Mouse (Mus musculus): ENCODE results near the gene Il1f8. TPM values are rescaled to one million over a fixed set of nuclear protein-coding genes. Genes with fewer than 3 reads are reported as not detected.
A peak's percentile ranks its signal among the peaks of the same experiment; 100 is the strongest.
"Not testable (repeated sequence)": the region's sequence is repeated elsewhere in the genome, so short reads cannot be mapped to it uniquely, and the experiment has no call there.

The Il1f8 gene
- total RNA-seq (2015) (not detected in 2 replicates), total RNA-seq (2017) (not detected in 2 replicates)

GRCm38 (mm10) chr2:24152861-24153260 lies at the start of gene Il1f8:
TSS of gene Il1f8 (plus strand) at chr2:24153161.
- no peak for ATAC-seq (ENCODE audit: poor library complexity, severe bottlenecking)

DNA sequence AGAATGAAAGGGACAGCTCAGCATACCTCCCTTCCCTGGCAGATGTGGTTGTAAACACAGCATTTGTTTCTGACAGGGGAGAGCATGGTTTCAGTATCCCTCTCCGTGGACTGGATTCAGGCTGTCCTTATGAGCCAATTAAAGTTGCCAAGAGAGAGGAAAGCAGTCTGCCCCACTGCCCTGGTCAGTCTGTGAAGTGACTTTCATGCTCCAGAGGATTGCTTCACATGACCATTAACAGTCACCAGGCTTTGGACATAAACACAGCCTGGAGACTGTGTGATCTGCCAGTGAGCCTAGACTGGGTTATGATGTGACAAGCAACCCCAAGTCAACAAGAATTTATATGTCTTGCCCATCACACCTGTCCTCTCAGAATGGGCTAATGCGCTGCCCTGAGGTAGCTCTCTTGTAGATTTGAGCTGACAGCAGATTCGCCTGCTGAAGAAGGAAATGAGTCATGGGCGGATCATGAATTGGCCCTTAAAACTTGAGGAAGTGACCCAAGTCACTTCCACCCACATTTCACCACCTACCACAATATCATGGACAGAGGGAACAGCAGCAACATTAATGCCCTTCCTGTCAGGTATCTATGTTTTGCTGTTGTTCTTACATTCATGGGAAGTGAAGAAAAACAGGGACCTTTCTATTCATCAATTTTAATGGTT lies 49.2 kb upstream of the Il1f8 start:
- peak; percentile 98 for ATAC-seq (ENCODE audit: poor library complexity, severe bottlenecking)

DNA sequence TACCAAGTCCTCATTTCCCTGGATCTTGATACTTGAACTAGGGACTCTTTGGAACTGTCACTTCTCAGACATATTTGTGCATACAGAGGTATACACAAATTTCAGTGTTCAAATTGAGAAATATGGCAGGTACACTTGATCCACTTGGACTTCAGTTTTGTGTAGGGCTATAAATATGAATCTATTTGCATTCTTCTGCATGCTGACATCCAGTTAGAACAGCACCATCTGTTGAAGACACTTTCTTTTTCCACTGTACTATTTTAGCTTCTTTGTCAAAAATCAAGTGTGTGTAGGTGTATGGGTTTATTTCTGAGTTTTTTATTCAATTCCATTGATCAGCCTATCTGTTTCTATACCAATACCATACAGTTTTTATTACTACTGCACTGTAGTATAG lies 43.9 kb upstream of the Il1f8 start:
- no peak for ATAC-seq (ENCODE audit: poor library complexity, severe bottlenecking)

GRCm38 (mm10) chr2:24134373-24134772 lies 18.6 kb upstream of the Il1f8 start:
- ATAC-seq (ENCODE audit: poor library complexity, severe bottlenecking) = peak; percentile 63

- peak; percentile 75 for ATAC-seq (ENCODE audit: poor library complexity, severe bottlenecking)
Measured at GRCm38 (mm10) chr2:24181683-24182331, 28.8 kb downstream of the Il1f8 start.

GRCm38 (mm10) chr2:24182423-24183147 lies 29.6 kb downstream of the Il1f8 start:
- ATAC-seq (ENCODE audit: poor library complexity, severe bottlenecking) = peak; percentile 8; the same call in 1 of the 2 replicates

DNA sequence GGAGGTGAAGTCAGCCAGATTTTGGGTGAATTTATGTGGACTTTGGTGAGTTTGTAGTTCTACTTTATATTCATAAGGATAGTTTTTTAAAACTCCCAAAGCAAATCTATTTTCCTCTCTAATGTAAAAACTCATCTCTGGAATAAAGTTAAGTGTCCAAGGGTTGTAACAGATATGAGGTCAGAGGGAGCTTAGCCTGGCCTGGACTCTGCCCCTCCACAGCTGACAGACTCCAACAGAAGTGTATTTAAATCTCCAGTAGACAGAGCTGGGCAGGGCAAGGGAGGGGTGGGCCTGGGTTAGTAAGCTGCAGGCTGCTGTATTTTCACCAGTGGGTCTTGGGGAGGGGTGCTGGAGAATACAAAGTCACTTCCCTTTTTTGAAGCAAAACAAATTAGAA lies 31.1 kb downstream of the Il1f8 start:
- not testable (repeated sequence) for ATAC-seq (ENCODE audit: poor library complexity, severe bottlenecking)

- peak; percentile 51 for ATAC-seq (ENCODE audit: poor library complexity, severe bottlenecking)
Measured at GRCm38 (mm10) chr2:24186176-24186575, 33.2 kb downstream of the Il1f8 start, which contains the start of gene Il1f9. TSS of gene Il1f9 (plus strand) at chr2:24186476.

- ATAC-seq (ENCODE audit: poor library complexity, severe bottlenecking) = peak; percentile 68
Measured at GRCm38 (mm10) chr2:24187585-24187984, 34.6 kb downstream of the Il1f8 start.

DNA sequence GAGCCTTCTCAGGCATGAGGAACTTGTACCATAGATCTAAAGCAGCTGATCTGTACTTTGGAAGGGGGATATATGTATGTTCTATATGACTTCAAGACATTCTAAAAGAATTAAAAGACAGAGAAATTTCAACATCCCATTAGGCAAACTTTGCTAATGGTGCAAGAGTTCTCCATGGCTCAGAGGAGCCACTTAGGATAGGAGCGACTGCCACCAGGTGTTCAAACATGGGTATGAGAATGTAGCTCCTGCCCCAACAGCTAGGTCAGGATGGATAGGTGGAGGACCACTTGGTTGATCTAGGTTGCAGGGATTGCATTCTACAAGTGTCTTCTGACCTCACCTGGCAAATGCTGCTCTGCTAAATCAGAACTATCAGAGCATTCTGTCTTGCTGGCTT lies 35.2 kb downstream of the Il1f8 start:
- ATAC-seq (ENCODE audit: poor library complexity, severe bottlenecking) = peak; percentile 60

Other genes with a start within 250 kb of the Il1f8 start
- gene Hnmt, start 103.8 kb upstream of the Il1f8 start, total RNA-seq (2015) = 15.1 and 16.1 TPM in 2 replicates
- gene Hnmt, start 103.8 kb upstream of the Il1f8 start, total RNA-seq (2017) = 27.2 and 41.2 TPM in 2 replicates
- gene Tbpl2, start 56.6 kb upstream of the Il1f8 start, total RNA-seq (2015) = not detected in 2 replicates
- gene Tbpl2, start 56.6 kb upstream of the Il1f8 start, total RNA-seq (2017) = not detected in 2 replicates
- gene Il1f9, start 33.3 kb downstream of the Il1f8 start, total RNA-seq (2015) = 55.9 and 64.6 TPM in 2 replicates
- 38.3 and 38.4 TPM in 2 replicates for gene Il1f9, start 33.3 kb downstream of the Il1f8 start, total RNA-seq (2017)
- gene Il1f6, start 62.3 kb downstream of the Il1f8 start, total RNA-seq (2015) = not detected in 2 replicates
- not detected in 2 replicates for gene Il1f6, start 62.3 kb downstream of the Il1f8 start, total RNA-seq (2017)
- gene Il1f5, start 123.8 kb downstream of the Il1f8 start, total RNA-seq (2015) = not detected in 2 replicates
- gene Il1f5, start 123.8 kb downstream of the Il1f8 start, total RNA-seq (2017) = not detected in 2 replicates
- gene Il1f10, start 138.0 kb downstream of the Il1f8 start, total RNA-seq (2015) = not detected in 2 replicates
- not detected in 2 replicates for gene Il1f10, start 138.0 kb downstream of the Il1f8 start, total RNA-seq (2017)
- 43.0 and 51.1 TPM in 2 replicates for gene Il1rn, start 183.7 kb downstream of the Il1f8 start, total RNA-seq (2015)
- gene Il1rn, start 183.7 kb downstream of the Il1f8 start, total RNA-seq (2017) = 35.8 and 35.9 TPM in 2 replicates
- 31.0 and 32.2 TPM in 2 replicates for gene Psd4, start 214.4 kb downstream of the Il1f8 start, total RNA-seq (2015)
- 64.7 and 71.7 TPM in 2 replicates for gene Psd4, start 214.4 kb downstream of the Il1f8 start, total RNA-seq (2017)